Mouse (Mus musculus): Measurements from ENCODE around the gene Fam50a. TPM values are rescaled to one million over a fixed set of nuclear protein-coding genes. Genes with fewer than 3 reads are reported as not detected.
"Not testable (repeated sequence)": the region's sequence is repeated elsewhere in the genome, so short reads cannot be mapped to it uniquely, and the experiment has no call there.

Fam50a gene
- polyA plus RNA-seq, 1 experiment from 2014 or later: 42.6 TPM

DNA sequence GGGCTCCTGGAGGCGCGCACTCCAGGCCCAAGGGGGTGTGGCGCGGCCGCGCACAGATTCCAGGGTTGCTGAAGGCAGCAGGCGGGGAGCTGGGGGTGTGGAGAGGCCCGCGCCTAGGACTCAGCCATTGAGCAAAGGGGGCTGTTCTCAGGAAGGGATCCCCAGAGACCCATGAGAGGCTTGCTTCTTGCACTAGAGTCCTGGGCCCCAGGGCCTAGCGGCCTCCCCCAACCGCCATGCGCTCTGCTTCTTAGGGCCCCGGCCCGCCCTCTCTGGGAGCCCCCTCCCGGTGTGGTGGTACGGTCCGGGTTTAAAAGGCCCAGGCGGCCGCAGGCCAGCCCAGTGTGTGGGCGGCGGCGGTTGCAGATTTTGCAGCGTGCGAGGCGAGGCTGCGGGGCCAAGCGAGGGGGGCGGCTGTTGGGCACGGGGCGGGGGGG is 15.9 kb downstream of the Fam50a start, which contains the start of gene Plxna3:
Gene Plxna3 (plus strand): TSS at position 342 of the 437 bp plus-strand sequence.
- no peaks in the 10 kb centered on the region for H3K4me1 ChIP-seq (ENCODE audit: control insufficient read depth, insufficient read depth, low read length)
- H3K9ac ChIP-seq (ENCODE audit: low read length): peak within 1 kb of the TSS; percentile 70
- DNase-seq (ENCODE audit: low spot score): peak; percentile 78
- H3K27me3 ChIP-seq (replicated peaks; ENCODE audit: control insufficient read depth, insufficient read depth, low read length): no peaks in the 10 kb centered on the region
- no peaks in the 10 kb centered on the region for H3K9me3 ChIP-seq (replicated peaks; ENCODE audit: control insufficient read depth, low read length)
- H3K4me2 ChIP-seq (ENCODE audit: low read length): peak within 1 kb of the TSS; percentile 63
- H3K27ac ChIP-seq (ENCODE audit: low read depth, low read length): peak within 1 kb of the TSS; percentile 86
- 35% methylated on average over 30 of the region's 30 CpGs for WGBS
- ATAC-seq: peak; percentile 96
- peaks cover 13% of the 10 kb centered on the region for H3K36me3 ChIP-seq (ENCODE audit: control insufficient read depth, insufficient read depth, low read length)
- peak within 1 kb of the TSS; percentile 51 for H3K4me3 ChIP-seq (ENCODE audit: low read depth, low read length)

DNA sequence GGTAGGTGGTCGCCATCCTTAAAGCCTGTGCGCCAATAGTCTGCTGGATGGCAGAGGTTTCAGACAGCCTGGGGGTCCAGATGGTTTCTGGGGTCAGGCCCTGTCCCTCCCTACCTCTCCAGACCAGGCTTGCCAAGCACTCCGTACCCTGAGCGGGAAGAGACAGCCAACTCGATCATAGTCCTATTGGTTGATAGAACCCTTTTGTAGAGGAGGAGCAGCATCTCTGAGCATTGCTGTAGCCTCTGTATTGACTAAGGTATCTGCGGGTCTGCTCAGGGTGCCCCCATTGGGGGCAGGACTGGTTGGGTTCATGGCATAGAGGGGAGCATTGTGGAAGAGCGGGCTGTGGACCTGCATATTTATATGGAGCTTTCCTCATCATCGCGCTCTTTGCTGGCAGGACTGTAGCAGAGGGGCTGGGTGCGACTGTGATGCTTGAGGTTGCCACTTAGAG is 16.4 kb downstream of the Fam50a start:
- no peaks in the 10 kb centered on the region for H3K9me3 ChIP-seq (replicated peaks; ENCODE audit: control insufficient read depth, low read length)
- peak overlapping the region; percentile 86 for H3K27ac ChIP-seq (ENCODE audit: low read depth, low read length)
- no peaks in the 10 kb centered on the region for H3K27me3 ChIP-seq (replicated peaks; ENCODE audit: control insufficient read depth, insufficient read depth, low read length)
- DNase-seq (ENCODE audit: low spot score) (peak; percentile 15), ATAC-seq (peak; percentile 54)
- WGBS: 33% methylated on average over 10 of the region's 10 CpGs
- H3K9ac ChIP-seq (ENCODE audit: low read length): peak overlapping the region; percentile 70
- H3K4me2 ChIP-seq (ENCODE audit: low read length): peak overlapping the region; percentile 63
- H3K4me3 ChIP-seq (ENCODE audit: low read depth, low read length): peak overlapping the region; percentile 51
- no peaks in the 10 kb centered on the region for H3K4me1 ChIP-seq (ENCODE audit: control insufficient read depth, insufficient read depth, low read length)
- peaks cover 18% of the 10 kb centered on the region for H3K36me3 ChIP-seq (ENCODE audit: control insufficient read depth, insufficient read depth, low read length)

DNA sequence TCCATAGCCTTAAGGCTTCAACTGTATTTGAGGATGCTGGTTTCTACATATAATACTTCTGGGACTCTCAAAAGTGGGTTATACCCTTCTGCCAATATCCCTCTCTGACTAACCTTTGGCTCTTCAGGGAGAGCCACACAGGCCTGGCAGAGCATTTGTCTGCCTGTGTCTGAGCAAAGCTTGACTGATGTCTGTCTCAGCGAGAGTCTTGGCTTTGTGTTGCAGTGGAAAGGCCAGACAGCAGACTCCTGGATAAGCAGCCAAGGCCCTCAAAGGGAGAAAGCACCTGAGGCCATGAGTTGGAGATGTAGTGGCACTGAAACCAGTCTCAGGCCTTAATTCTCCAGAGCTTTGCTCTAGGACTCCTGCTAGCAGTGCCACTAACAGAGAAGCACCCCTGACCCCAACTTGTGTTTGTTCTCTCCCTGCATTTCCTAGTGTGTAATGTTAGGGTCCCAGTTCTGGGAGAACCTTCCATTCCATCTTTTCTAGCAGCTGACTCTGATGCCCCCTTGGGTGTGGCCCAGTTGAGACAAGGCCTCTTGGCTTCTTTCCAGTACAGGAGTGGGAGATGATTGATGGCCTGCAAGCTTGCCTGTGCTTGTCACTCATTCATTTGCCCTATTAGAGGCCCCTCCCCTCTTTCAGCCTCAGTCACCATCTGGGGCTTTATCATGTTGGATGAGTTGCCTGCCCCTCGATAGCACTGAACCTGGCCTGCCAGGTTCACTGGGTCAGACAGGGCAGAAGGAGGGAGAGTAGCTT is 17.5 kb downstream of the Fam50a start:
- 39% methylated on average over 2 of the region's 2 CpGs for WGBS
- no peak overlapping the region; the same call in 1 of the 2 replicates for H3K27ac ChIP-seq (ENCODE audit: low read depth, low read length)
- ATAC-seq: no peak
- H3K9me3 ChIP-seq (replicated peaks; ENCODE audit: control insufficient read depth, low read length): no peaks in the 10 kb centered on the region
- H3K36me3 ChIP-seq (ENCODE audit: control insufficient read depth, insufficient read depth, low read length): peaks cover 29% of the 10 kb centered on the region
- DNase-seq (ENCODE audit: low spot score): peak; percentile 25
- peak overlapping the region; percentile 63 for H3K4me2 ChIP-seq (ENCODE audit: low read length)
- H3K9ac ChIP-seq (ENCODE audit: low read length): peak overlapping the region; percentile 70
- H3K27me3 ChIP-seq (replicated peaks; ENCODE audit: control insufficient read depth, insufficient read depth, low read length): no peaks in the 10 kb centered on the region
- peak overlapping the region; percentile 51 for H3K4me3 ChIP-seq (ENCODE audit: low read depth, low read length)
- no peaks in the 10 kb centered on the region for H3K4me1 ChIP-seq (ENCODE audit: control insufficient read depth, insufficient read depth, low read length)

DNA sequence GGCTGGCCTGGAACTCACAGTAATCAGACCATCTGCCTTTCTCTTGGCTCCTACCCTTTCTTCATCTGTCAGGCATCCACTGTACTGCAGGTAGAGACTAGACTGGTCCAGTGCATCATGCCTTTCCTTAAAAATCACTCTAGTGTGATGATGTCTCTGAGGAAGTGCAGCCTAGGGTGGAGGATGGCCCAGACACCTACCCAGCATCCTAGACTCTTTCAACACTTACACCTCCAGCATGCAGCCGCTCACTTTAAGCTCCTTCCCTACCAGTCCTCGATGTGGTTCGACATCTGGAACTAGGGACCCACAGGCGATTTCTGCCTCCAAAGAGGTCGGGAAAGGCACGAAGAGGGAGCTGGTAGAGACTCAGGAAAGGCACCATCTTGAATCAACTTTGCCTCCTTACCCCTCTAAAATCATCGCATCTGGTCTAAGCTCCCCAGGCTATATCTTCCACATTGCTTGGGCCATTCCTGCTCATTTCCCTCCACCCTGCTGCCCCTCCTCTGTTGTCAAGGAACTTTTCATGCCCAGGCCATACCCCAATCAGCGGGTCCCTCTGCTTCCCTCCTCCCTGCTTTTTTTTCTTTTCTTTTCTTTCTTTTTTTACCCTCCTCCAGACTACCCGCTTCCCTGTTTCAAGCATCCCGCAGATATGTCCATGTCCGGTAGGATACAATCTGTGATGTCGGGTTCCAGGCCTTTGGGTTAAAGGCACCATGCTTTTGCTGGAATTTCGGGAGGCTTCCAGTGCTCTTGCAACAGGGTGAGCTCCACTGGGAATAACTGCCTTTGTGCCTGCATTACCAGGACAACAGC is 40.0 kb downstream of the Fam50a start:
- Histone ChIP-seq H3K4me1 (ENCODE audit: control insufficient read depth, insufficient read depth, low read length) (no peaks in the 10 kb centered on the region), H3K27me3 (replicated peaks; ENCODE audit: control insufficient read depth, insufficient read depth, low read length) (no peaks in the 10 kb centered on the region), H3K9ac (ENCODE audit: low read length) (peak overlapping the region; percentile 67), H3K4me2 (ENCODE audit: low read length) (peak overlapping the region; percentile 59), H3K27ac (ENCODE audit: low read depth, low read length) (no peak overlapping the region), H3K36me3 (ENCODE audit: control insufficient read depth, insufficient read depth, low read length) (no peaks in the 10 kb centered on the region), H3K9me3 (replicated peaks; ENCODE audit: control insufficient read depth, low read length) (no peaks in the 10 kb centered on the region), H3K4me3 (ENCODE audit: low read depth, low read length) (peak overlapping the region; percentile 37)
- ATAC-seq (peak; percentile 66), DNase-seq (ENCODE audit: low spot score) (peak; percentile 4)
- WGBS: 39% methylated on average over 13 of the region's 13 CpGs

DNA sequence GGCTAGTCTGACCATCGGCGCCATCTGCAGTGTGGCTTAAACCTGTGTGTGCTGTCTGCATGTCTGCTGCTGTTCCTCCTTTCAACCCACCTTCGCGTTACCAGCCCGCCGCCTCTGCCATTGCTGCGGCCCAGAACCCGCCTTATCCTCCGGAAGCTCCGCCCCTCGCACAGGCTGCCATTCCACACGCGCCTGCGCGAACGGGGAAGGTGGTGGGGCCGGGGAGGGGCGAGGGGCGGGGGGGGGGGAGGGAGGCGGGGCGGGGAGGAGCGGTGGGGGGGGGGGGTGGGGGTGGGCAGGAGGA is 40.6 kb downstream of the Fam50a start, which contains the start of gene Lage3:
Gene Lage3 (minus strand): TSS at position 152 of the 304 bp plus-strand sequence.
- WGBS: 40% methylated on average over 13 of the region's 22 CpGs
- Histone ChIP-seq H3K4me1 (ENCODE audit: control insufficient read depth, insufficient read depth, low read length) (no peaks in the 10 kb centered on the region), H3K27ac (ENCODE audit: low read depth, low read length) (no peak within 1 kb of the TSS), H3K9ac (ENCODE audit: low read length) (peak within 1 kb of the TSS; percentile 67), H3K27me3 (replicated peaks; ENCODE audit: control insufficient read depth, insufficient read depth, low read length) (no peaks in the 10 kb centered on the region), H3K4me3 (ENCODE audit: low read depth, low read length) (peak within 1 kb of the TSS; percentile 37), H3K36me3 (ENCODE audit: control insufficient read depth, insufficient read depth, low read length) (no peaks in the 10 kb centered on the region), H3K9me3 (replicated peaks; ENCODE audit: control insufficient read depth, low read length) (no peaks in the 10 kb centered on the region), H3K4me2 (ENCODE audit: low read length) (peak within 1 kb of the TSS; percentile 59)
- ATAC-seq (peak; percentile 94), DNase-seq (ENCODE audit: low spot score) (peak; percentile 88)

DNA sequence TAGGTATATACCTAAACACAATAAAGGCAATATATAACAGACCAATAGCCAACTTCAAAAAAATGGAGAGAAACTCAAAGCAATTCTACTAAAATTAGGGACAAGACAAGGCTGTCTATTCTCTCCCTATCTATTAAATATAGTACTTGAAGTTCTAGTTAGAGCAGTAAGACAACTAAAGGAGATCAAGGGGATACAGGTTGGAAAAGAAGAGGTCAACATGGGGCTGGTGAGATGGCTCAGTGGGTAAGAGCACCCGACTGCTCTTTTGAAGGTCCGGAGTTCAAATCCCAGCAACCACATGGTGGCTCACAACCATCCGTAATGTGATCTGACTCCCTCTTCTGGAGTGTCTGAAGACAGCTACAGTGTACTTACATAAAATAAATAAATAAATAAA is 44.2 kb downstream of the Fam50a start:
- DNase-seq (ENCODE audit: low spot score); H3K4me1 ChIP-seq (ENCODE audit: control insufficient read depth, insufficient read depth, low read length): not testable (repeated sequence)

DNA sequence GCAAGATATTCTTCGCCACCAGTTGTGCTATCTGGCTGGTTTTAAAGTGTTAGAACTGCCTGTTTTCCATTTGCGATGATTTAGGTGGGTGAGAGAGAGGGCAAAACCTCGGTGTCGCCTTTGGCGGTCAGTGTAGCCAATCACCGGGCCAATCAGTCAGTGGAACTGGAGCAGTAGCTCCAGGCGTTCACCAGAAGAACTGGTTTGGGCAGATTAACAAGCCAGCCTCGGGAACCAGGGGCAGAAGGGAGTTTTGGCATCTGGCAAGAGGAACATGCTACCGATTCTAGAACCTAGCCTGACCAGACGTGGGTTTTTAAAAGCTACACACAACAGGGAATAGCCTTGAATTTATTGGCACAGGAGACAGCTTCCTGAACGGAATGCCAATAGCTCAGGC is 46.3 kb downstream of the Fam50a start:
- DNase-seq (ENCODE audit: low spot score): no peak
- no peak overlapping the region for H3K4me3 ChIP-seq (ENCODE audit: low read depth, low read length)

More for the DNA sequence above, 44.2 kb downstream of the Fam50a start:
- 86% methylated on average over 3 of the region's 3 CpGs for WGBS
- ATAC-seq; H3K27ac ChIP-seq (ENCODE audit: low read depth, low read length); H3K9me3 ChIP-seq (replicated peaks; ENCODE audit: control insufficient read depth, low read length); H3K9ac ChIP-seq (ENCODE audit: low read length); H3K4me3 ChIP-seq (ENCODE audit: low read depth, low read length); H3K4me2 ChIP-seq (ENCODE audit: low read length); H3K36me3 ChIP-seq (ENCODE audit: control insufficient read depth, insufficient read depth, low read length); H3K27me3 ChIP-seq (replicated peaks; ENCODE audit: control insufficient read depth, insufficient read depth, low read length): not testable (repeated sequence)

DNA sequence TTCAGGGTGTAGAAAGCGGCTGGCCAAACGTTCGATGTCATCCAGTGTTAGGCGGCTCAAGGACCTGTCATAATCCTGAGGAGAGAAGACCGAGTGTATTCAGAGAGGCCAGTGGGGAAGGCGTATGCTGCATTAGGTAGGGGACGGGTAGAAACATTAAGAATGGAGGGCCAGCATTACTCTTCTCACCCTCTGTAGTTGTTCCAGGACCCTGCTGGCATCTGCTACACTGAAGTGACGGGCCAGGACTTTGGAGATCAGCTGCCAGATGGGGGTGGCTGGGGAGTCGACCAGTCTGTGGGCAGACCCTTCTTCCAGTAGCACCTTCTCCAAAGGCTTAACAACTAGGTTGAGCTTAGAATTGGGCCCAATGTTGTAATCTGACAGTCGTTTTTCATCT is 54.7 kb downstream of the Fam50a start:
- H3K27ac ChIP-seq (ENCODE audit: low read depth, low read length): no peak overlapping the region
- ATAC-seq (no peak), DNase-seq (ENCODE audit: low spot score) (no peak)
- peak overlapping the region; percentile 61 for H3K4me2 ChIP-seq (ENCODE audit: low read length)
- H3K4me3 ChIP-seq (ENCODE audit: low read depth, low read length): peak overlapping the region; percentile 49
- no peaks in the 10 kb centered on the region for H3K36me3 ChIP-seq (ENCODE audit: control insufficient read depth, insufficient read depth, low read length)
- H3K9ac ChIP-seq (ENCODE audit: low read length): peak overlapping the region; percentile 77
- H3K9me3 ChIP-seq (replicated peaks; ENCODE audit: control insufficient read depth, low read length): no peaks in the 10 kb centered on the region
- H3K27me3 ChIP-seq (replicated peaks; ENCODE audit: control insufficient read depth, insufficient read depth, low read length): no peaks in the 10 kb centered on the region
- H3K4me1 ChIP-seq (ENCODE audit: control insufficient read depth, insufficient read depth, low read length): peaks cover 6% of the 10 kb centered on the region; the same call in 1 of the 2 replicates
- WGBS: 78% methylated on average over 10 of the region's 10 CpGs

More for the DNA sequence above, 46.3 kb downstream of the Fam50a start:
- Histone ChIP-seq H3K36me3 (ENCODE audit: control insufficient read depth, insufficient read depth, low read length) (no peaks in the 10 kb centered on the region), H3K27ac (ENCODE audit: low read depth, low read length) (no peak overlapping the region), H3K27me3 (replicated peaks; ENCODE audit: control insufficient read depth, insufficient read depth, low read length) (no peaks in the 10 kb centered on the region), H3K4me1 (ENCODE audit: control insufficient read depth, insufficient read depth, low read length) (no peaks in the 10 kb centered on the region), H3K9me3 (replicated peaks; ENCODE audit: control insufficient read depth, low read length) (no peaks in the 10 kb centered on the region), H3K4me2 (ENCODE audit: low read length) (no peak overlapping the region), H3K9ac (ENCODE audit: low read length) (no peak overlapping the region)
- ATAC-seq: no peak
- WGBS: 56% methylated on average over 11 of the region's 11 CpGs
